Mouse (Mus musculus): ENCODE data around the gene U2af2. TPM values are rescaled to one million over a fixed set of nuclear protein-coding genes. Genes with fewer than 3 reads are reported as not detected.
"Not testable (repeated sequence)": the region's sequence is repeated elsewhere in the genome, so short reads cannot be mapped to it uniquely, and the experiment has no call there.

Gene U2af2
- total RNA-seq, 2 experiments from 2014 or later = 67.1 to 68.1 TPM

GRCm38 (mm10) chr7:5074984-5075383 is 13.0 kb downstream of the U2af2 start:
- no peak for DNase-seq

DNA sequence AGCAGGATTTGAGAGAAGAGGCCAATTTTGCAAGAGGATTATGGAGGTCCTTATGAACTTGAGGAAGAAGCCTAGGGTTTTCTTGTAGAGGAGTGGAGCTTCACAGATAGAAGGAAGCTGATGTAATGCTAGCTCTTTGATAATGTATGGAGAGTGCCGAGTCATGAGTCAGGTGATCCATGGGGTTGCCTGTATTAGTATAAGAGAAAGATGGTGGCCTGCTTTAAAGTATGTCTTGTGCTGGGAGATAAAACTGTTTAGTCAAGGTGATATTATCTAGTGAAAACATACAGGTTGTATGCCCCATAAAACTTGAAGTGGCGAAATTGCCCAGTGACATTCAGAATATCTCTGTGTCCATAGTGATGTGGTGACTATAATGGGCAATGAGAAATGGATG is 15.0 kb downstream of the U2af2 start:
- no peak for DNase-seq

DNA sequence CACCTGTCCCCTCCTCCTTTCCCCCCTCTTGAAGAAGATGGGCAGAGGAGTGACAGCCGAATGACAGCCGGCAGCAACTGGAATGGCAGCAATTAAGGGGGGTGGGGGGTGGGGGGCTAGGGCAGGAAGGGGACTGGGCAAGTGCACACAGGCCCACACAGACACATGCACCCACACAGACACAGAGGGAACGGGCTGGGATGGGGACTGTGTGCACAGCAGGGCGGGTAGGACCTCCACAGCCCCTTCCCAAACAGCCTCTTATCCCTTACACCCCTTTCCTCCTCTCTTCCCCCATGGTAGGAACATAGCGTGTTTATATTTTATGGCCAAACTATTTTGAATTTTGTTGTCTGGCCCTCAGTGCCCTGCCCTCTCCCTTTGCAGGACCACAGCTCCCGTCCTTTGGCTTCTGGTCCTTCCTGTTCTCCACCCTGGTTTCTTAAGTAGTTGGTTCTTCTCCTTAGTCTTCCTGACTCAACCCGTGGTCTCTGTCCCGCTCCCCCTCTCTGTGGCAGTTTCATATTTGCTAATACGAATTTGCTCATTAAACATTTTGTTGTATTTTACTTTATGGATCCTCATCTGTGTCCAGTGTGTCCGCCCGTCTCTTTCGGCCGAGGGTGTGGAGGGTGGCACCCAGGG is 17.5 kb downstream of the U2af2 start:
- not testable (repeated sequence) for DNase-seq

DNA sequence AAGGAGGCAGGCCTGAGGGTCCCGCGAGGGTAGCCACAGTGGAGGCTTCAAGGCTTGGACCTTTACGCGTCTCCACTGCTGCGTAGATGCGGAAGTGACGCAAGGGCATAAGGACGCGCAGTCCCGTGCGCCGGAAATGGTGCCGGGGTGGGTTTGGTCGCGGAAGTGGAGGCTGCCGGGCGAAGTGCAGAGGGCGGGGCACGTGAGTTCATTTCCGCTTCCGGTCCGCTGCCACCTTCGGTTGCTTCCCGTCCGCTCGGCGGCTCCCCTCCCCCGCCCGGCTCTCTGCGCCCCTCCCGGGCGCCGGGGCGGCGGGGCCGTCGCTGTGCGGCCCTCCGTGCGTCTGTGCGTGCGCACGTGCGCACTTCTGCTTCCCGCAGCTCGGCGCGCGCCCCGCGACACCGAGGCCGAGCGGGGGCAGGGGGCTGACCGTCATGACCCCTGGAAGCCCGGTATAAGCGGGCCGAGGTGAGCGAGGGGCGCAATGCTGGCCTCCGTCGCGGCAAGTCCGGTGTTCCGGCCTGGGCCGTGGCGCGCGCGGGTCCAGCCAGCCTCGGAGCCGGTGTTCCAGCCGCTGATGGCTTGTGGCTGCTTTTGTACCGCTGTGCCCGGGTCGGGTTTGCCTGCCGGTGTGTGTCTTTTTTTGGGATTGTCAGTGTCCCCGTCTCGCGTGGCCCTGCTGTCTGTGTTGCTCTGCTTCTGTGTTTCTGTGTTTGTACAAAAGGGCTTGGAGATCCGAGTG is 18.2 kb downstream of the U2af2 start, which contains the start of gene Epn1:
Gene Epn1 (plus strand): TSS at position 226 of the 742 bp plus-strand sequence.
- peak; percentile 96 to 98 for DNase-seq

DNA sequence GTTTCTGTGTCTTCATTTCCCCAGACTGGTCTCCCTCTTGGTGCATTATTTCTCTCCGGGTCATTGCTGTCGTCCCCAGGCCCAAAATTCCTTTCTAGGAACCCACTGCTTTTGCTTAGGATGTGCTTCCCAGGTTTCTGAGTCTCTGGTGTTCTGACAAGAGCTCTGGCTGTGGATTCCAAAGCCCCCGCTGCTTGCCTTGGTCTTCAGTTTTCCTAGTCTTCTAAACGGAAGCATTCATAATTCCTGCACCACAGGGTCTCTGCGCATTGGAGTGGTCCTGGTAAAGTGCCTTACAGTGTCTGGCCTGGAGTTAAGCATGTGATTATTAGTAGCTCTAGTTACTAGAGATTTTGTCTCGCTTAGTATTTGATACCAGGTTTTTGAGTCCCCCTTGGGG is 18.9 kb downstream of the U2af2 start:
- DNase-seq = no peak

GRCm38 (mm10) chr7:5081241-5081640 is 19.3 kb downstream of the U2af2 start:
- DNase-seq = no peak

DNA sequence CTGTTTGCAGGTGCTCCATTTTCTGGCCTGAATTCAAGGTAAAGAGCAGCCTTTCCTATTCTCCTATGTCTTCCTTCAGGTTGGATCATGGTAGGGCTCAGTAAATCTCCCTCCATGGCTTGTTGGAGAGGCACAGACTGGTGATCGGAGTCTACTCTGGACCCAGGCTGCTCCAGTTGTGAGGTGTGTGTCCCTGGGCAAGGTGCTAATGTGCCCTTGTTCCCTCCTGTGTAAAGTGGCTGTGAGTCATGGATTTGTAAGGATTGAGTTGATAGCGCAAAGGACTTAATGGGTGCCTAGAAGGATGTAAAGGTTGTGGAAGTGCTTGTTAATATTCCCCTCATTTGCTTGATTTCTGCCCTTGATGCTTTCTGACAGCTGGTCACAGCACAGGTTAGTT is 20.0 kb downstream of the U2af2 start:
- no peak for DNase-seq

DNA sequence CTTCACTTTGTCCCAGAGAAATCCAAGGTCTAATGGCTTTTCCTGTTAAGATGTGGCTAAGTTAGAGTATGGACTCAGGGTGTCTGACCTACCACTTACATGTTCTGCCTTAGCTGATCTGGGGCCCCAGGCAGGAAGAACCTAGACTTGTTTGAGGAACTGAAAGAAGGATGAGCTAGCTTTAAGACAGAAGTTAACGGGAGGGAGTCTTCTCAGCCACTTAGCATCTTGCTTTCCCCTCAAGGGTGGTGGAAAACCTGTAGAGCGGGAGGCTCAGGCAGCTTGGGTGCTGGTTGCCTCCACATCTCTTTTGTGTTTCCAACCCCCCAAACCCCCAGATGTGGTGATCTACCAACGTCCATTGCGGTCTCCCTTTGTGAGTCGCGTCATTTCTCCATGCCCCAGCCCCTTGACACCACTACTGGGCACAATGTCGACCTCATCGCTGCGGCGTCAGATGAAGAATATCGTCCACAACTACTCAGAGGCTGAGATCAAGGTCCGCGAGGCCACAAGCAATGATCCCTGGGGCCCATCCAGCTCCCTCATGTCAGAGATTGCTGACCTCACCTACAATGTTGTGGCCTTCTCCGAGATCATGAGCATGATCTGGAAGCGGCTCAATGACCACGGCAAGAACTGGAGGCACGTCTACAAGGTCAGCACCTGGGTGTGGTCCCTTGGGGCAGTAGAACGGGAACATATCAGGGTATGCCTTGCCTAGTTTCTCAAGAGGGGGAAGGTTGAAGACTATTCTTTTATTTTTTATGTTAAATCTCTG is 21.6 kb downstream of the U2af2 start:
- DNase-seq = peak in 1 of 2 experiments; percentile 43

GRCm38 (mm10) chr7:5085512-5085911 is 23.6 kb downstream of the U2af2 start:
- no peak for DNase-seq

GRCm38 (mm10) chr7:5086921-5087440 is 25.0 kb downstream of the U2af2 start:
- peak in 1 of 2 experiments; percentile 46 for DNase-seq

DNA sequence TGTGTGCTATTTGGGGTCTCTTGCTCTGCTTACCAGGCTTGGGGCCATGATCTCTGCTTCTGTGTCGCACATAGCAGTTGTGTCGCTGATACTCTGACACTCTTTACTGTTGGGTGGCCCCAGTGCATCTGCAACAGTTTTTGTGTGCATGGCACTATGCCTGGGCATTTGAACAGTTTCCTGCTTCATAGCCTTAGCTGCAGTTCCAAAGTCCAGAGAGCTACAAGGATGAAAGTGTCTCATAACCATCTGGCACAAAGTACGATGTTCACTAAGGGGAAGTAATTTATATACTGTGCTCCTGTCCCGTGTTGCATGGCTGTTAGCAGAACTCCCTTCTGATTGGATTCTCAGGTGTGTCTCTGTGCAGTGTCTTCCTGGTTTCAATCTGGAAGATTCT is 25.9 kb downstream of the U2af2 start:
- no peak for DNase-seq

- DNase-seq = no peak
These were observed 27.9 kb downstream of the U2af2 start for GRCm38 (mm10) chr7:5089853-5090252.

DNA sequence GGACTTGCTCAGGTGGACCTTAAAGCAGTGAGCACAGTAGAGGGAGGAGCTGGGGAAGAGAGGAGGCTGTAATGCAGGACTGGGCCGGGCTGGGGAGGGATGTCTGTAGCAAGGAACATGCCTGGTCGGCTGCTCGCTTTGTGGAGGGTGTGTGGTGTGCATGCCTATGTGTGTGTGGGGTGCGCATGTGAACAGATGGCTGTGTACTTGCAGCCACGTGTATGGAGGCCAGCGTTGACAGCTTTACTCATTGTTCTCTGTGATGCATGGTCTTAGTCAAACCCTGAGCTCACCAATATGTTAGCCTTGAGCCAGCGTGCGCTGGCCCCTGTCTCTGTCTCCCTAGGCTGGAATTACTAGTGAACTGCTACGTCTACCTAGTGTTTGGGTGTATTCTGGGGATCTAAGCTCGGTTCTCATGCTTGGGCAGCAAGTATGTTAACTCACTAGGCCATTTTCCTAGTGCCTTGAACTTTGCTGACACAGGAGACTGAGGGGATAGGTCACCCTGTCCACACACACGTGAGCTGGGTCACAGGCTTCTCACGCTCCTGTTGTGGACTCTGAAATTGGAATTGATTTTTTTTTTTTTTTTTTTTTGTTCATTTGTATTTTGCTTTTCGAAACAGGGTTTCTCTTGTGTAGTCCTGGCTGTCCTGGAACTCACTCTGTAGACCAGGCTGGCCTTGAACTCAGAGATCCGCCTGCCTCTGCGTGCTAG is 29.2 kb downstream of the U2af2 start:
- DNase-seq = no peak

DNA sequence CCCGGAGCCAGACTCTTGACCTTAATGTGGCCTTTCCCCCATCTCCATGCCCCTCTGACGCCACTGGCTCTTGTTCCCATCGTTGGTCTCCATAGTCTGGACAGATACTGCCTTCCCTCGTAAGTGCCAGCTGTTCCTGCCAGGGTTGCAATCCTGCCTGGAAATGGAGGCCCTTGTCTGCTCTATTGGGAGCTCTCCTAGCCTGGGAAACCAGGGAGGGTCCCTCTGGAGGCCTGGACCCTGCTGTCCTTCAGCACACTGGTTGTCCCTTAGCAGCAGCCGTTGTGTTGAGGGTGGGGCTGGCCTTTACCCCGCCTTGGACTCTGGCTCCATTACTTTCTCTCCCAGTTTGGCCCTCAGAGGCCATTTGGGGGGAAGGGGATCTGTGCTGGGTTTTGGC is 30.4 kb downstream of the U2af2 start:
- DNase-seq = no peak

- no peak for DNase-seq
These were observed 31.0 kb downstream of the U2af2 start for GRCm38 (mm10) chr7:5092831-5093510.

- no peak for DNase-seq
These were observed 36.8 kb downstream of the U2af2 start for GRCm38 (mm10) chr7:5098769-5099168.

GRCm38 (mm10) chr7:5099796-5100195 is 37.9 kb downstream of the U2af2 start:
- DNase-seq = no peak

GRCm38 (mm10) chr7:5101066-5101663 is 39.2 kb downstream of the U2af2 start:
- DNase-seq = peak in 1 of 2 experiments; percentile 72

DNA sequence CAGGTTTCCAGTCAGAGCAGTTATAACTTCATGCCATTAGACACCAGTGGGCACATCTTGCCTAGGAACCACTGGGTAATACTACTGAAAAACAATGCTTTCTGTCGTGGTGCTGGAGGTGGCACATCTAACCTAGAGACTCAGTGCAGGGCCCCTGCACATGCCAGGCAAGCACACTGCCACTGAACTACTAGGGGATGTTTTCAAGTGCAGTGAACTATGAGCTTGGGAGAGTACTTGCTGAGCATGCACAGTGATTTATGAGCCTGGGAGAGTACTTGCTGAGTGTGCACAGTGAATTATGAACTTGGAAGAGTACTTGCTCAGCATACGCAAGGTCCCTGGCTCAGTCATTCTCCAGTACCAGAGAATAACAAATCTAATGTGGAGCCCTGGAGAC is 40.6 kb downstream of the U2af2 start:
- DNase-seq = no peak

DNA sequence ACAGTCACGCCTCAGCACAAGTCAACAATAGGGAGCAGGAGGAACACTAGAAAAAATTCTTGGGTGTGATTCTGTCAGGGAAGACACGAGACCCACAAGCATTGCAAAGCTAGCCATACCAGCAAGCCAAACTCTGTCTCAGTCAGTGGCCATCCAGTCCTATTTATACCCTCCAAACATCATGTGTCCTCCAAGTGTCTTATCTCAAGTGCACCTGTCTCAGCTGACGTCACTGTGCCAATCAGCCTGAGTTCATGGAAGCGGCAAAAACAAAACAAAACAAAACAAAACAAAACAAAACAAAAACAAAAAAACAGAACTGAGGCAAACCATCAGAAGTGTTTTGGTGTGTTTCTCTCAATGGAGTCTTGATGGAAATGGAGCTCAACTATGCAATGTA is 46.3 kb downstream of the U2af2 start:
- DNase-seq = peak in 1 of 2 experiments; percentile 37

- no peak for DNase-seq
These were observed 47.4 kb downstream of the U2af2 start for GRCm38 (mm10) chr7:5109301-5109700.
